Mouse (Mus musculus): ENCODE data around the gene Dlg3. TPM values are rescaled to one million over a fixed set of nuclear protein-coding genes. Genes with fewer than 3 reads are reported as not detected.

The Dlg3 gene
- polyA plus RNA-seq, 1 experiment from 2014 or later: 1.9 TPM

DNA sequence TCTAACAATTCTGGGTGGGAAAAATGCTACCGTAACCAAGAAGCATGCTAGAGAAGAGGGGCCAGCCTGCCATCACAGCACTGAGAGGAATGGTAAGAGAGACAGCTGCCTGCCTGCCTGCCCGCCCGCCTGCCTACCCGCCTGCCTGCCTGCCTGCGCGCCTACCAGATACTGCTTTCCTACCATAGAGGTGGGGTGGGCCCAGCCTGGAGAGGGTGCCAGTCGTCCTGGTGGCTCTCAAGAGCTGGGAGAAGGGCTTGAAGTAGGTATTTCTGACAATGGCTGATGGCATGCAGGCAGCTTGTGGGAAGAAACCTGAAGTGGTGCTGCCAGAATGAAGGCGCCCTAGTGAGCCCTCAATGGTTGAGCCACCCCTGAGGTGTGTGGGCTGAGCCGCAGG is 51.2 kb downstream of the Dlg3 start:
- H3K9me3 ChIP-seq (ENCODE audit: control insufficient read depth, low read length): no peaks in the 10 kb centered on the region
- H3K9ac ChIP-seq (ENCODE audit: low read length): no peak overlapping the region
- 81% methylated on average over 9 of the region's 9 CpGs for WGBS
- no peak overlapping the region for H3K4me3 ChIP-seq (ENCODE audit: control insufficient read depth in 1 of 2, insufficient read depth in 1 of 2, low read depth in 1 of 2, low read length in 2 of 2)
- peaks cover 38% of the 10 kb centered on the region for H3K36me3 ChIP-seq (ENCODE audit: control insufficient read depth, insufficient read depth, low read length)
- ATAC-seq (ENCODE audit: insufficient number of reproducible peaks, insufficient read depth, low FRiP score, low read depth): no peak
- no peak overlapping the region for H3K27ac ChIP-seq (replicated peaks in 1 of 2; ENCODE audit: control insufficient read depth in 1 of 2, insufficient read depth in 1 of 2, low read depth in 2 of 2, low read length in 2 of 2)
- no peaks in the 10 kb centered on the region for H3K27me3 ChIP-seq (ENCODE audit: control insufficient read depth, insufficient read depth, low read length)
- no peak overlapping the region for H3K4me2 ChIP-seq (ENCODE audit: low read length)
- H3K4me1 ChIP-seq (ENCODE audit: control insufficient read depth in 2 of 2, insufficient read depth in 2 of 2, low read length in 2 of 2): no peaks in the 10 kb centered on the region

DNA sequence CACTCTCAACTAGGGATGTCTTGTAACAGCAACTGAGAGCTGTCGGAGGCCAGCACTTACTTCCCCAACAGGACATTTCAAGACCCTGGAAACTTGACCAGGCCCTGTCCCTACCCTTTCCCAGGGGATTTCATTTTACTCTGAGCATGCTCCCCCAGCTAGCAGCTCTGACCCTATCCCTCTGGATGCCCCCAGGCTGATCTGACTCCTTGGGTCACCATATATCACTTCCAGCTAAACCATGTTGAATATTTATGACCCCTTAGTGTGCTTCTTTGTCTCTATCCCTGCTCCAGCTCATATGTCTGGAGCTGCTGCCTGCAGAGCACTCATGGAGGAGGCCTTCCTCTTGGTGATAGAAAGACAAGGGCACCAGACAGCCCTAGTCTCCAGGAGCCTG is 53.6 kb downstream of the Dlg3 start:
- 76% methylated on average over 1 of the region's 1 CpGs for WGBS

DNA sequence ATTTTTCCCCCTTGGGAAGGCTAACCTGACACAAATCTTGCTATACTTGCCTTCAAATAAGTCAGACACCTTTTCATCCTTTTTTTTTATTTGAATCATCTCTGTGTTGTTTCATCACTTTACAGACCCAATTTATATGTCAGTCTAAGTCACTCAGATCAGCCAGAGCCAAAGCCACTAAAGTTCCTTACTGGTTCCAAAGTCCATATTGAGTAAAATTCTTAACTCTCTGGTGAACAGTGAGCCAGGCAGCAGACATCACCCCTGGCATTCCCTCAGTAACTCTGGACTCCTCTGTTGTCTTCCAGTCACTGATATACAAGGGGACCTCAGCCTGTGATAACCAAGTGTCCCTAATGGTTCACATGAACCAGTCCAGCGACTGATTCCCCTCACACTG is 58.0 kb downstream of the Dlg3 start:
- 65% methylated on average over 1 of the region's 1 CpGs for WGBS
- Histone ChIP-seq H3K27ac (replicated peaks in 1 of 2; ENCODE audit: control insufficient read depth in 1 of 2, insufficient read depth in 1 of 2, low read depth in 2 of 2, low read length in 2 of 2) (no peak overlapping the region), H3K27me3 (ENCODE audit: control insufficient read depth, insufficient read depth, low read length) (no peaks in the 10 kb centered on the region)

More for the DNA sequence above, 53.6 kb downstream of the Dlg3 start:
- no peak overlapping the region for H3K4me3 ChIP-seq (ENCODE audit: control insufficient read depth in 1 of 2, insufficient read depth in 1 of 2, low read depth in 1 of 2, low read length in 2 of 2)
- H3K9ac ChIP-seq (ENCODE audit: low read length): no peak overlapping the region
- H3K9me3 ChIP-seq (ENCODE audit: control insufficient read depth, low read length): no peaks in the 10 kb centered on the region
- no peaks in the 10 kb centered on the region for H3K4me1 ChIP-seq (ENCODE audit: control insufficient read depth in 2 of 2, insufficient read depth in 2 of 2, low read length in 2 of 2)
- ATAC-seq (ENCODE audit: insufficient number of reproducible peaks, insufficient read depth, low FRiP score, low read depth): no peak
- H3K4me2 ChIP-seq (ENCODE audit: low read length): no peak overlapping the region
- H3K27ac ChIP-seq (replicated peaks in 1 of 2; ENCODE audit: control insufficient read depth in 1 of 2, insufficient read depth in 1 of 2, low read depth in 2 of 2, low read length in 2 of 2): no peak overlapping the region
- no peaks in the 10 kb centered on the region for H3K27me3 ChIP-seq (ENCODE audit: control insufficient read depth, insufficient read depth, low read length)
- H3K36me3 ChIP-seq (ENCODE audit: control insufficient read depth, insufficient read depth, low read length): peaks cover 14% of the 10 kb centered on the region

DNA sequence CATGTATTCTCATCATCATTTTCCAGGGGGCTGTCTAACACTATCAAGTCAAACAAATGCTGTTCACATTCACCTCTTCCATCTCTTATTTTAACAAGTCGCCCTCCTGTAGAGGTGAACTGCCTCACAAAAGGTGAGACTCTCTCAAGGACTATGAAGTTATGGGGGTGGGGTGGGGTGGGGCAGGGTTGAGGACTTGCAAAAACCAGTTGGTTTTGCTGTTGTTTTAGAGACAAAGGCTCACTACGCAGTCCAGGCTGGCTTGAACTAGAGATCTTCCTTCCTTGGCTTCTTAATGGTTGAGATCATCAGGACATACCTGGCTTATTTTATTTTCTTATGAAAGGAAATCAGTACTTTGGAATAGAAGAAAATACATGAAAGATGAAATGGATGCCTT is 65.3 kb downstream of the Dlg3 start:
- Histone ChIP-seq H3K36me3 (ENCODE audit: control insufficient read depth, insufficient read depth, low read length) (no peaks in the 10 kb centered on the region), H3K27ac (replicated peaks in 1 of 2; ENCODE audit: control insufficient read depth in 1 of 2, insufficient read depth in 1 of 2, low read depth in 2 of 2, low read length in 2 of 2) (no peak overlapping the region), H3K9ac (ENCODE audit: low read length) (no peak overlapping the region), H3K27me3 (ENCODE audit: control insufficient read depth, insufficient read depth, low read length) (no peaks in the 10 kb centered on the region), H3K4me3 (ENCODE audit: control insufficient read depth in 1 of 2, insufficient read depth in 1 of 2, low read depth in 1 of 2, low read length in 2 of 2) (no peak overlapping the region), H3K4me2 (ENCODE audit: low read length) (no peak overlapping the region), H3K9me3 (ENCODE audit: control insufficient read depth, low read length) (no peaks in the 10 kb centered on the region), H3K4me1 (ENCODE audit: control insufficient read depth in 2 of 2, insufficient read depth in 2 of 2, low read length in 2 of 2) (no peaks in the 10 kb centered on the region)
- WGBS: 72% methylated on average over 2 of the region's 2 CpGs
- ATAC-seq (ENCODE audit: insufficient number of reproducible peaks, insufficient read depth, low FRiP score, low read depth): no peak

More for the DNA sequence above, 58.0 kb downstream of the Dlg3 start:
- H3K4me2 ChIP-seq (ENCODE audit: low read length): no peak overlapping the region
- no peaks in the 10 kb centered on the region for H3K9me3 ChIP-seq (ENCODE audit: control insufficient read depth, low read length)
- H3K4me1 ChIP-seq (ENCODE audit: control insufficient read depth in 2 of 2, insufficient read depth in 2 of 2, low read length in 2 of 2): no peaks in the 10 kb centered on the region
- H3K36me3 ChIP-seq (ENCODE audit: control insufficient read depth, insufficient read depth, low read length): no peaks in the 10 kb centered on the region
- no peak for ATAC-seq (ENCODE audit: insufficient number of reproducible peaks, insufficient read depth, low FRiP score, low read depth)
- no peak overlapping the region for H3K9ac ChIP-seq (ENCODE audit: low read length)
- H3K4me3 ChIP-seq (ENCODE audit: control insufficient read depth in 1 of 2, insufficient read depth in 1 of 2, low read depth in 1 of 2, low read length in 2 of 2): no peak overlapping the region

DNA sequence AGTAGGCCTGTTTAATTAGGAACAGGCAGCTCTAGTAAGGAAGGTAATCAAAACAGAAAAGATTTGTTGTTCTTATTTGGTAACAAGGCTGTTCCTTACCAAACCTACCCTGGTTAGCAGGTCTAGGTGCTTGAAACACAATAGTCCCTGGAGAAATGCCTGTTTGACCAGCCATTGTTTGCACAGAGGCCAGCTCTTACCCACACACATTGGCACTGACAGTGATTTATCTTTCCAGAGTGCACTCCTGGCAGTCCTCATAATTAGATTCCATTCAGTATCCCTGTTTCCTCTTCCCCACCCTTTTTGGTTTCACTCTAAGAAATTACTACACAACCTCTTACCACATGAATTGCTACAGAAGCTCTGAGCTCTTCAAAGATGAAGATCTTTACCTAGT is 71.7 kb downstream of the Dlg3 start:
- no peaks in the 10 kb centered on the region for H3K27me3 ChIP-seq (ENCODE audit: control insufficient read depth, insufficient read depth, low read length)
- H3K27ac ChIP-seq (replicated peaks in 1 of 2; ENCODE audit: control insufficient read depth in 1 of 2, insufficient read depth in 1 of 2, low read depth in 2 of 2, low read length in 2 of 2): no peak overlapping the region
- no peak overlapping the region for H3K4me2 ChIP-seq (ENCODE audit: low read length)
- H3K9ac ChIP-seq (ENCODE audit: low read length): no peak overlapping the region
- H3K4me1 ChIP-seq (ENCODE audit: control insufficient read depth in 2 of 2, insufficient read depth in 2 of 2, low read length in 2 of 2): no peaks in the 10 kb centered on the region
- no peak for ATAC-seq (ENCODE audit: insufficient number of reproducible peaks, insufficient read depth, low FRiP score, low read depth)
- no peak overlapping the region for H3K4me3 ChIP-seq (ENCODE audit: control insufficient read depth in 1 of 2, insufficient read depth in 1 of 2, low read depth in 1 of 2, low read length in 2 of 2)
- H3K36me3 ChIP-seq (ENCODE audit: control insufficient read depth, insufficient read depth, low read length): no peaks in the 10 kb centered on the region
- H3K9me3 ChIP-seq (ENCODE audit: control insufficient read depth, low read length): no peaks in the 10 kb centered on the region

Other genes with a start within 250 kb of the Dlg3 start
- gene Dgat2l6, start 242.9 kb upstream of the Dlg3 start, polyA plus RNA-seq (2014; fragmentation: Nextera tagmentation; extraction: Ambion mirVana): not detected in 2 replicates
- not detected in 2 replicates for gene Awat1, start 195.5 kb upstream of the Dlg3 start, polyA plus RNA-seq (2014; fragmentation: Nextera tagmentation; extraction: Ambion mirVana)
- gene P2ry4, start 172.9 kb upstream of the Dlg3 start, polyA plus RNA-seq (2014; fragmentation: Nextera tagmentation; extraction: Ambion mirVana): not detected in 2 replicates
- 0.78 and 0.82 TPM in 2 replicates for gene Arr3, start 162.2 kb upstream of the Dlg3 start, polyA plus RNA-seq (2014; fragmentation: Nextera tagmentation; extraction: Ambion mirVana)
- 24.6 and 25.7 TPM in 2 replicates for gene Kif4, start 142.0 kb upstream of the Dlg3 start, polyA plus RNA-seq (2014; fragmentation: Nextera tagmentation; extraction: Ambion mirVana)
- gene Pdzd11, start 141.2 kb upstream of the Dlg3 start, polyA plus RNA-seq (2014; fragmentation: Nextera tagmentation; extraction: Ambion mirVana): 97.4 and 103 TPM in 2 replicates
- gene Gdpd2, start 37.8 kb upstream of the Dlg3 start, polyA plus RNA-seq (2014; fragmentation: Nextera tagmentation; extraction: Ambion mirVana): 0.62 and 0.75 TPM in 2 replicates

Data from heart, embryonic 14.5 days (tissue).